Mouse (Mus musculus): ENCODE results near the gene Lats2. TPM values are rescaled to one million over a fixed set of nuclear protein-coding genes. Genes with fewer than 3 reads are reported as not detected.
"Not testable (repeated sequence)": the region's sequence is repeated elsewhere in the genome, so short reads cannot be mapped to it uniquely, and the experiment has no call there.

Gene Lats2
- polyA plus RNA-seq, 1 experiment from 2014 or later = 29.4 TPM

DNA sequence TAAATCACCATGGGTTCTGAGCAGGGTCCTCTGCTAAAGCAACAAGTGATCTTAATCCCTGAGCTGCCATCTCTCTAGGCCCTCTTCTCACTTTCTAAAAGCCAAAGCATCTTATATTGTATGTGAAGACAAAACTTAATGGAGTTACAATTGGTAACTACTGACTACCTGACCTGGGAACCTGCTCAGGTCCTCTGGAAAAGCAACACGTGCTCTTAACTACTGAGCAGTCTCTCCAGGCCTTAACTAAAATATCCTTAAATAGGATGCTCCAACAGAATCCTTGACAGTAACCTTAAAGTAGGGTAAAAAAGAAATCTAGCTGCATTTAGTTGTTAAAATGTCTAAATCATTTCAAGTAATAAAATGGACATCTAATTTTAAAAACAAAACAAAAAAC lies 94.6 kb downstream of the Lats2 start:
- peaks cover 16% of the 10 kb centered on the region for H3K4me1 ChIP-seq
- ATAC-seq (ENCODE audit: low FRiP score, low read depth) = no peak
- H3K9me3 ChIP-seq = no peaks in the 10 kb centered on the region
- H3K27me3 ChIP-seq = no peaks in the 10 kb centered on the region
- H3K36me3 ChIP-seq = no peaks in the 10 kb centered on the region; the same call in 1 of the 2 replicates
- peak overlapping the region; percentile 21 for H3K9ac ChIP-seq
- peak overlapping the region; percentile 91 for H3K4me3 ChIP-seq
- H3K27ac ChIP-seq = no peak overlapping the region
- 22% methylated on average over 1 of the region's 1 CpGs for WGBS
- H3K4me2 ChIP-seq (replicated peaks) = peak overlapping the region; percentile 89

DNA sequence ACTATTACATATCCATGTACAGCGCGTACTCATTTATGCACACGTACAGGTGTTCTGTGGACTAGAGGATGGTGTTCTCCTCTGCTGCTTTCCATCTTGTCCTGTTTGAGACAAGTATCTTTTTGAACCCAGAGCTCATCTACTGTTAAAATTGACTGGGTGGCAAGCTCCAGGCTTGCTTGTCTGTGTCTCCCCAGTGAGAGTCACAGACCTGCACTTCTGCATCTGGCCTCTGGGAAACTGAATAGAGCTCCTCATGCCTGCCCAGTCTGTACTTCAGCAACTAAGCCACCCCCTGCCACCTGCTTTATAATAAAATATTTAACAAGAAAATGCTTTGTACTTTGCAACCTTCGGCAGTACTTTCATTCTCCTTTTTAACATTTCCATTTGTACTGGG lies 99.9 kb downstream of the Lats2 start:
- no peak overlapping the region for H3K27ac ChIP-seq
- 93% methylated on average over 4 of the region's 4 CpGs for WGBS
- no peak overlapping the region for H3K9ac ChIP-seq

GRCm38 (mm10) chr14:57657500-57657899 lies 100.7 kb downstream of the Lats2 start:
- Histone ChIP-seq H3K36me3 (no peaks in the 10 kb centered on the region; the same call in 1 of the 2 replicates), H3K9me3 (no peaks in the 10 kb centered on the region), H3K9ac (no peak overlapping the region), H3K4me3 (no peak overlapping the region), H3K4me1 (no peaks in the 10 kb centered on the region), H3K27me3 (no peaks in the 10 kb centered on the region), H3K27ac (no peak overlapping the region), H3K4me2 (replicated peaks) (no peak overlapping the region)
- ATAC-seq (ENCODE audit: low FRiP score, low read depth) = no peak
- 90% methylated on average over 2 of the region's 2 CpGs for WGBS

More for the DNA sequence above, 99.9 kb downstream of the Lats2 start:
- Histone ChIP-seq H3K27me3 (no peaks in the 10 kb centered on the region), H3K4me1 (no peaks in the 10 kb centered on the region; the same call in 1 of the 2 replicates), H3K4me2 (replicated peaks) (no peak overlapping the region), H3K4me3 (no peak overlapping the region), H3K9me3 (no peaks in the 10 kb centered on the region), H3K36me3 (no peaks in the 10 kb centered on the region; the same call in 1 of the 2 replicates)
- no peak for ATAC-seq (ENCODE audit: low FRiP score, low read depth)

DNA sequence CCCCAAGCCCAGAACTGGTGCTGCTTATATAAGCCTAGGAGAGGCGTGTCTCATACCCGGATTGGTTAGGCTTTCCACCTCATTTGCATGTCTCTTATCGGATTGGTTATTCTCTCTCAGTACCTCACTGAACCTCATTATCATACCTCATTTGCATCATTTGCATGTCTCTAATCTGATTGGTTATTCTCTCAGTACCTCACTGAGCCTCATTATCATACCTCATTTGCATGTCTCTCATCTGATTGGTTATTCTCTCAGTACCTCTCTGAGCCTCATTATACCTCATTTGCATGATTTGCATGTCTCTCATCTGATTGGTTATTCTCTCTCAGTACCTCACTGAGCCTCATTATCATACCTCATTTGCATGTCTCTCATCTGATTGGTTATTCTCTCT lies 101.7 kb downstream of the Lats2 start:
- not testable (repeated sequence) for ATAC-seq (ENCODE audit: low FRiP score, low read depth); H3K9me3 ChIP-seq; H3K27me3 ChIP-seq; H3K4me2 ChIP-seq (replicated peaks); H3K9ac ChIP-seq; H3K27ac ChIP-seq; H3K4me1 ChIP-seq; H3K4me3 ChIP-seq; H3K36me3 ChIP-seq
- 94% methylated on average over 3 of the region's 3 CpGs for WGBS

GRCm38 (mm10) chr14:57649501-57649900 lies 108.7 kb downstream of the Lats2 start:
- no peaks in the 10 kb centered on the region for H3K27me3 ChIP-seq
- no peak overlapping the region for H3K4me3 ChIP-seq
- no peaks in the 10 kb centered on the region for H3K4me1 ChIP-seq
- H3K4me2 ChIP-seq (replicated peaks) = no peak overlapping the region
- no peaks in the 10 kb centered on the region for H3K36me3 ChIP-seq
- H3K27ac ChIP-seq = no peak overlapping the region
- no peak overlapping the region for H3K9ac ChIP-seq
- no peak for ATAC-seq (ENCODE audit: low FRiP score, low read depth)
- H3K9me3 ChIP-seq = no peaks in the 10 kb centered on the region

DNA sequence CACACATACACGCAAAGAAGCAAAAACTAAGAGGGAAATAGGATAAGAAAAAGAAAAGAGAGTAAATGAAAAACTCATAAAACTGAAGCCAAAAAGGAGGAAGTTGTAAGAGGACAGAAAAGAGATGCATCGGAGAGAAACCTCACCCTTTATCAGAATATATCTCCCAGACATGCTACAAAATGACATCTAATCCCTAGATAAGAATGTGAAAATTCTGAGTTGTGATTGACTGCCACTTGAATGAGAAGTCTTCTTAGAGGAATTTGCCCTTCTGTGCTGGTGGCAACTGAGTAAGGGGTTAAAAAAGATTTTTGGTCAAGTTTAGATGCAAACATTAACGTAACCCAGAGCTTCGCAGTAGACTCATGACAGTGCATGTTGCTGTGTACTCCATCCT lies 112.0 kb downstream of the Lats2 start:
- Histone ChIP-seq H3K27ac (no peak overlapping the region), H3K27me3 (no peaks in the 10 kb centered on the region), H3K9me3 (no peaks in the 10 kb centered on the region), H3K9ac (no peak overlapping the region), H3K4me2 (replicated peaks) (no peak overlapping the region), H3K4me1 (no peaks in the 10 kb centered on the region), H3K36me3 (peaks cover 12% of the 10 kb centered on the region), H3K4me3 (no peak overlapping the region)
- 75% methylated on average over 4 of the region's 4 CpGs for WGBS
- no peak for ATAC-seq (ENCODE audit: low FRiP score, low read depth)

Small RNA genes lying within 50 kb of the gene (microRNA-seq; reads per million reads assigned to microRNA genes)
- gene Mir3077 = not detected

Other genes starting within 250 kb of the Lats2 start
- 7.9 and 9.2 TPM in 2 replicates for gene Il17d, start 233.6 kb downstream of the Lats2 start, polyA plus RNA-seq (2015; fragmentation: Nextera tagmentation; extraction: Ambion mirVana)
- gene Eef1akmt1, start 186.8 kb downstream of the Lats2 start, polyA plus RNA-seq (2015; fragmentation: Nextera tagmentation; extraction: Ambion mirVana) = 101 and 110 TPM in 2 replicates
- 26.4 and 28.2 TPM in 2 replicates for gene Xpo4, start 93.0 kb downstream of the Lats2 start, polyA plus RNA-seq (2015; fragmentation: Nextera tagmentation; extraction: Ambion mirVana)
- not detected in 2 replicates for gene Gm49361, start 12.3 kb downstream of the Lats2 start, polyA plus RNA-seq (2015; fragmentation: Nextera tagmentation; extraction: Ambion mirVana)
- 25.9 and 30.2 TPM in 2 replicates for gene Sap18, start 39.8 kb upstream of the Lats2 start, polyA plus RNA-seq (2015; fragmentation: Nextera tagmentation; extraction: Ambion mirVana)
- 36.7 and 42.4 TPM in 2 replicates for gene Ska3, start 67.8 kb upstream of the Lats2 start, polyA plus RNA-seq (2015; fragmentation: Nextera tagmentation; extraction: Ambion mirVana)
- gene Mrpl57, start 67.8 kb upstream of the Lats2 start, polyA plus RNA-seq (2015; fragmentation: Nextera tagmentation; extraction: Ambion mirVana) = 128 and 146 TPM in 2 replicates
- gene Zdhhc20, start 131.9 kb upstream of the Lats2 start, polyA plus RNA-seq (2015; fragmentation: Nextera tagmentation; extraction: Ambion mirVana) = 81.8 and 83.4 TPM in 2 replicates
- 93.8 and 100.0 TPM in 2 replicates for gene Micu2, start 240.9 kb upstream of the Lats2 start, polyA plus RNA-seq (2015; fragmentation: Nextera tagmentation; extraction: Ambion mirVana)

All from limb, embryonic 13.5 days (tissue).